Mouse (Mus musculus) lung, postnatal 0 days (tissue): ENCODE data around the gene Gpr62.

Experiments used
- CTCF ChIP-seq: IDR thresholded peaks from 2 replicates; pipeline ENCODE4 v1.5.1; 2016; ENCODE audit warnings: antibody characterized with exemption, mild to moderate bottlenecking
- EP300 ChIP-seq: IDR thresholded peaks from 2 replicates; pipeline ENCODE4 v1.6.1; 2016; ENCODE audit warnings: antibody characterized with exemption, mild to moderate bottlenecking, control low read depth

- TF ChIP-seq EP300 (no peak), CTCF (no peak)
These were observed 5.4 kb upstream of the Gpr62 start for GRCm38 (mm10) chr9:106470991-106471750.
